In the genomic region with DNA sequence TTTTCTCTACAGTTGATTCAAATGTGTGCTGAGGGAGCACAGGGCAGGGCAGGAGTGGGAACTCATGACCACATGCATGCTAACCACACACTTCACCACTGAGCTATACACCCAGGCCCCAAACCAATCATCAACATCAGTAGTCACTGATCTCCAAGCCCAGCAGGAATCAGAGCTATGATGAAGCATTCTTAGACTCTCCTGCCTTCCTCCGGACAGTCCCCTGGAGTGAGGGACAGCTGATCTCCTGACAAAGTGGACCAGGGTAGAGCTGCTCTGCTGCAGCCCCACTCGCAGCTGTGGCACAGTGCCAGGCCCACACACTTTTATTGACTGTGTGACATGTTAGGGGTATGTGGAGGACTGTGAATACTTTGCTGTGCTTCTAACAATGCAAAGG, we compare ENCODE assay signal across 10 mouse cellular contexts. TPM values are rescaled to one million over a fixed set of nuclear protein-coding genes. Genes with fewer than 3 reads are reported as not detected.
DNase-seq lines count a peak whose midpoint lies in the region; ATAC-seq and TF ChIP-seq lines count a peak whose summit lies in the region.
"Not testable (repeated sequence)": the region's sequence is repeated elsewhere in the genome, so short reads cannot be mapped to it uniquely, and the experiment has no call there.
"Had no signal": no experiment of that assay in that cellular context is flagged by ENCODE, and none has a peak within 500 bp of the region (broad histone marks: within the 10 kb centered on the region; RNA-seq: fewer than 3 reads in every experiment).

No protein-coding gene starts in this region.

- not testable (repeated sequence) for H3K9ac ChIP-seq in embryonic facial prominence, embryonic 13.5 days; forebrain, embryonic 16.5 days (replicated peaks; ENCODE audit: low read depth, low read length); kidney, embryonic 16.5 days (replicated peaks; ENCODE audit: low read length); liver, embryonic 16.5 days (ENCODE audit: low read depth, low read length); midbrain, embryonic 14.5 days (replicated peaks; ENCODE audit: low read length); neural tube, embryonic 15.5 days (replicated peaks)
- H3K9ac ChIP-seq in hindbrain, embryonic 13.5 days, result peak overlapping the region; percentile 61; the same call in 1 of the 2 replicates

- peaks cover 21% of the 10 kb centered on the region for H3K36me3 ChIP-seq in embryonic facial prominence, embryonic 13.5 days
- not testable (repeated sequence) for H3K36me3 ChIP-seq in forebrain, embryonic 16.5 days (ENCODE audit: control insufficient read depth, insufficient read depth); liver, embryonic 16.5 days (ENCODE audit: control insufficient read depth, insufficient read depth)
- H3K36me3 ChIP-seq in hindbrain, embryonic 13.5 days, result peaks cover 24% of the 10 kb centered on the region
- H3K36me3 ChIP-seq in kidney, embryonic 16.5 days (ENCODE audit: insufficient read depth, low read length), result peaks cover 11% of the 10 kb centered on the region; the same call in 1 of the 2 replicates
- peaks cover 21% of the 10 kb centered on the region for H3K36me3 ChIP-seq in midbrain, embryonic 14.5 days (ENCODE audit: control insufficient read depth, insufficient read depth, low read length)
- peaks cover 21% of the 10 kb centered on the region for H3K36me3 ChIP-seq in neural tube, embryonic 15.5 days

- not testable (repeated sequence) for H3K27ac ChIP-seq in bone marrow macrophage, adult 2 months (ENCODE audit: insufficient read depth, low read depth, low read length); embryonic facial prominence, embryonic 13.5 days; forebrain, embryonic 16.5 days (ENCODE audit: low read length); hindbrain, embryonic 13.5 days; kidney, embryonic 16.5 days (ENCODE audit: low read length); liver, embryonic 16.5 days (ENCODE audit: low read length); midbrain, embryonic 14.5 days (replicated peaks; ENCODE audit: low read depth, low read length); neural tube, embryonic 15.5 days (replicated peaks)

- H3K4me2 ChIP-seq in embryonic facial prominence, embryonic 13.5 days, result peak overlapping the region; percentile 51
- H3K4me2 ChIP-seq in forebrain, embryonic 16.5 days (ENCODE audit: low read length), result peak overlapping the region; percentile 47
- H3K4me2 ChIP-seq in hindbrain, embryonic 13.5 days, result peak overlapping the region; percentile 58
- H3K4me2 ChIP-seq in kidney, embryonic 16.5 days (replicated peaks; ENCODE audit: low read depth, low read length), result peak overlapping the region; percentile 33; the same call in 1 of the 2 replicates
- peak overlapping the region; percentile 24; the same call in 1 of the 2 replicates for H3K4me2 ChIP-seq in liver, embryonic 16.5 days (ENCODE audit: low read depth, low read length)
- H3K4me2 ChIP-seq in midbrain, embryonic 14.5 days (ENCODE audit: low read length), result peak overlapping the region; percentile 50
- H3K4me2 ChIP-seq in neural tube, embryonic 15.5 days, result peak overlapping the region; percentile 55

- H3K4me3 ChIP-seq in bone marrow macrophage, adult 2 months (ENCODE audit: insufficient read depth, low read length), result peak overlapping the region; percentile 48
- peak overlapping the region; percentile 28; the same call in 1 of the 2 replicates for H3K4me3 ChIP-seq in embryonic facial prominence, embryonic 13.5 days
- peak overlapping the region; percentile 30 for H3K4me3 ChIP-seq in forebrain, embryonic 16.5 days (replicated peaks; ENCODE audit: low read length)
- peak overlapping the region; percentile 35 for H3K4me3 ChIP-seq in hindbrain, embryonic 13.5 days
- not testable (repeated sequence) for H3K4me3 ChIP-seq in kidney, embryonic 16.5 days (ENCODE audit: low read length); liver, embryonic 16.5 days (ENCODE audit: low read depth, low read length)
- peak overlapping the region; percentile 25 for H3K4me3 ChIP-seq in midbrain, embryonic 14.5 days (replicated peaks; ENCODE audit: low read depth, low read length)
- peak overlapping the region; percentile 31 for H3K4me3 ChIP-seq in neural tube, embryonic 15.5 days (replicated peaks)

- DNase-seq in midbrain, embryonic 14.5 days, result not testable (repeated sequence)

- H3K9me3 ChIP-seq in embryonic facial prominence, embryonic 13.5 days; forebrain, embryonic 16.5 days (ENCODE audit: control insufficient read depth, low read length); hindbrain, embryonic 13.5 days; kidney, embryonic 16.5 days (ENCODE audit: low read length); liver, embryonic 16.5 days (replicated peaks; ENCODE audit: control insufficient read depth, low read length); midbrain, embryonic 14.5 days (ENCODE audit: control insufficient read depth, low read length); neural tube, embryonic 15.5 days (replicated peaks): not testable (repeated sequence)

- ATAC-seq in embryonic facial prominence, embryonic 13.5 days (ENCODE audit: insufficient number of reproducible peaks, insufficient read depth, low FRiP score, low TSS enrichment, low read depth); forebrain, embryonic 16.5 days; hindbrain, embryonic 13.5 days (ENCODE audit: low FRiP score); kidney, embryonic 16.5 days (ENCODE audit: low FRiP score, low TSS enrichment); liver, embryonic 16.5 days (ENCODE audit: low read depth); midbrain, embryonic 14.5 days (ENCODE audit: low FRiP score, low TSS enrichment); neural tube, embryonic 15.5 days (ENCODE audit: low FRiP score): not testable (repeated sequence)

- not testable (repeated sequence) for TF ChIP-seq POLR2A in bone marrow macrophage, adult 2 months (IDR thresholded peaks at IDR 0.05; ENCODE audit: borderline replicate concordance, low read depth, low read length)

- peaks cover 13% of the 10 kb centered on the region for H3K4me1 ChIP-seq in bone marrow macrophage, adult 2 months (ENCODE audit: control insufficient read depth, insufficient read depth, low read length)
- peaks cover 12% of the 10 kb centered on the region for H3K4me1 ChIP-seq in embryonic facial prominence, embryonic 13.5 days
- not testable (repeated sequence) for H3K4me1 ChIP-seq in forebrain, embryonic 16.5 days (replicated peaks; ENCODE audit: control insufficient read depth, insufficient read depth, low read length); kidney, embryonic 16.5 days (ENCODE audit: insufficient read depth, low read length); liver, embryonic 16.5 days (ENCODE audit: control insufficient read depth, low read depth, low read length); midbrain, embryonic 14.5 days (ENCODE audit: control insufficient read depth, insufficient read depth, low read length)
- H3K4me1 ChIP-seq in hindbrain, embryonic 13.5 days (replicated peaks), result peaks cover 25% of the 10 kb centered on the region
- H3K4me1 ChIP-seq in neural tube, embryonic 15.5 days, result peaks cover 32% of the 10 kb centered on the region

- 45% methylated on average over 1 of the region's 2 CpGs for WGBS in embryonic facial prominence, embryonic 13.5 days
- WGBS in forebrain, embryonic 16.5 days, result 22% methylated on average over 1 of the region's 2 CpGs
- WGBS in hindbrain, embryonic 13.5 days, result 12% methylated on average over 2 of the region's 2 CpGs
- 20% methylated on average over 1 of the region's 2 CpGs for WGBS in kidney, embryonic 16.5 days
- 26% methylated on average over 1 of the region's 2 CpGs for WGBS in liver, embryonic 16.5 days (ENCODE audit: insufficient replicate concordance)
- 10% methylated on average over 1 of the region's 2 CpGs for WGBS in midbrain, embryonic 14.5 days
- 15% methylated on average over 1 of the region's 2 CpGs for WGBS in neural tube, embryonic 15.5 days

- not testable (repeated sequence) for H3K27me3 ChIP-seq in embryonic facial prominence, embryonic 13.5 days; forebrain, embryonic 16.5 days (replicated peaks; ENCODE audit: control insufficient read depth, insufficient read depth, low read length); hindbrain, embryonic 13.5 days; kidney, embryonic 16.5 days (ENCODE audit: insufficient read depth, low read length); liver, embryonic 16.5 days (ENCODE audit: control insufficient read depth, insufficient read depth, low read depth, low read length); midbrain, embryonic 14.5 days (ENCODE audit: control insufficient read depth, insufficient read depth, low read length); neural tube, embryonic 15.5 days (replicated peaks)

- not testable (repeated sequence) for TF ChIP-seq CTCF in bone marrow macrophage, adult 2 months (IDR thresholded peaks at IDR 0.05; ENCODE audit: low read depth, low read length)

RNA-seq across cellular contexts. Expression of a gene that starts 1.2 kb away (rescaled TPM):
- 8.3 and 9.1 TPM in 2 replicates for polyA plus RNA-seq in bone marrow macrophage, adult 2 months (2012; ENCODE audit: insufficient read depth, insufficient read length, missing spikeins)
- polyA plus RNA-seq in embryonic facial prominence, embryonic 13.5 days (2015; fragmentation: Nextera tagmentation; extraction: Ambion mirVana), result 182 and 218 TPM in 2 replicates
- polyA plus RNA-seq in forebrain, embryonic 16.5 days (2015; fragmentation: Nextera tagmentation; extraction: Ambion mirVana), result 336 and 338 TPM in 2 replicates
- polyA plus RNA-seq in hindbrain, embryonic 13.5 days (2015; fragmentation: Nextera tagmentation; extraction: Ambion mirVana), result 331 and 342 TPM in 2 replicates
- polyA plus RNA-seq in kidney, embryonic 16.5 days (2015; fragmentation: Nextera tagmentation; extraction: Ambion mirVana), result 134 and 136 TPM in 2 replicates
- 97.5 and 101 TPM in 2 replicates for polyA plus RNA-seq in liver, embryonic 16.5 days (2015; fragmentation: Nextera tagmentation; extraction: Ambion mirVana)
- polyA plus RNA-seq in midbrain, embryonic 14.5 days (2014; fragmentation: Nextera tagmentation; extraction: Ambion mirVana), result 223 and 257 TPM in 2 replicates
- polyA plus RNA-seq in neural tube, embryonic 15.5 days (2015; fragmentation: Nextera tagmentation; extraction: Ambion mirVana), result 299 and 347 TPM in 2 replicates

RNA-seq across cellular contexts. Expression of a gene that starts 19.0 kb away (rescaled TPM):
- not detected in 2 replicates for polyA plus RNA-seq in bone marrow macrophage, adult 2 months (2012; ENCODE audit: insufficient read depth, insufficient read length, missing spikeins)
- polyA plus RNA-seq in embryonic facial prominence, embryonic 13.5 days (2015; fragmentation: Nextera tagmentation; extraction: Ambion mirVana), result 0.65 and 1.5 TPM in 2 replicates
- 1.0 and 1.1 TPM in 2 replicates for polyA plus RNA-seq in forebrain, embryonic 16.5 days (2015; fragmentation: Nextera tagmentation; extraction: Ambion mirVana)
- polyA plus RNA-seq in hindbrain, embryonic 13.5 days (2015; fragmentation: Nextera tagmentation; extraction: Ambion mirVana), result 0.95 and 1.5 TPM in 2 replicates
- 4.7 and 5.0 TPM in 2 replicates for polyA plus RNA-seq in kidney, embryonic 16.5 days (2015; fragmentation: Nextera tagmentation; extraction: Ambion mirVana)
- polyA plus RNA-seq in liver, embryonic 16.5 days (2015; fragmentation: Nextera tagmentation; extraction: Ambion mirVana), result 15.1 and 16.5 TPM in 2 replicates
- polyA plus RNA-seq in midbrain, embryonic 14.5 days (2014; fragmentation: Nextera tagmentation; extraction: Ambion mirVana), result 0.32 and 0.53 TPM in 2 replicates
- 1.1 and 1.2 TPM in 2 replicates for polyA plus RNA-seq in neural tube, embryonic 15.5 days (2015; fragmentation: Nextera tagmentation; extraction: Ambion mirVana)
- polyA plus RNA-seq: heart, postnatal 0 days; small intestine, adult 2 months had no signal

RNA-seq across cellular contexts. Expression of a gene that starts 34.6 kb away (rescaled TPM):
- 87.2 and 104 TPM in 2 replicates for polyA plus RNA-seq in bone marrow macrophage, adult 2 months (2012; ENCODE audit: insufficient read depth, insufficient read length, missing spikeins)
- polyA plus RNA-seq in embryonic facial prominence, embryonic 13.5 days (2015; fragmentation: Nextera tagmentation; extraction: Ambion mirVana), result 156 and 166 TPM in 2 replicates
- polyA plus RNA-seq in forebrain, embryonic 16.5 days (2015; fragmentation: Nextera tagmentation; extraction: Ambion mirVana), result 155 and 168 TPM in 2 replicates
- 136 and 140 TPM in 2 replicates for polyA plus RNA-seq in hindbrain, embryonic 13.5 days (2015; fragmentation: Nextera tagmentation; extraction: Ambion mirVana)
- 124 and 135 TPM in 2 replicates for polyA plus RNA-seq in kidney, embryonic 16.5 days (2015; fragmentation: Nextera tagmentation; extraction: Ambion mirVana)
- 42.0 and 42.4 TPM in 2 replicates for polyA plus RNA-seq in liver, embryonic 16.5 days (2015; fragmentation: Nextera tagmentation; extraction: Ambion mirVana)
- polyA plus RNA-seq in midbrain, embryonic 14.5 days (2014; fragmentation: Nextera tagmentation; extraction: Ambion mirVana), result 147 and 150 TPM in 2 replicates
- polyA plus RNA-seq in neural tube, embryonic 15.5 days (2015; fragmentation: Nextera tagmentation; extraction: Ambion mirVana), result 111 and 113 TPM in 2 replicates

RNA-seq across cellular contexts. Expression of a gene that starts 43.2 kb away (rescaled TPM):
- 44.7 and 49.5 TPM in 2 replicates for polyA plus RNA-seq in bone marrow macrophage, adult 2 months (2012; ENCODE audit: insufficient read depth, insufficient read length, missing spikeins)
- 136 and 172 TPM in 2 replicates for polyA plus RNA-seq in embryonic facial prominence, embryonic 13.5 days (2015; fragmentation: Nextera tagmentation; extraction: Ambion mirVana)
- polyA plus RNA-seq in forebrain, embryonic 16.5 days (2015; fragmentation: Nextera tagmentation; extraction: Ambion mirVana), result 122 and 126 TPM in 2 replicates
- 140 and 142 TPM in 2 replicates for polyA plus RNA-seq in hindbrain, embryonic 13.5 days (2015; fragmentation: Nextera tagmentation; extraction: Ambion mirVana)
- 155 and 158 TPM in 2 replicates for polyA plus RNA-seq in kidney, embryonic 16.5 days (2015; fragmentation: Nextera tagmentation; extraction: Ambion mirVana)
- polyA plus RNA-seq in liver, embryonic 16.5 days (2015; fragmentation: Nextera tagmentation; extraction: Ambion mirVana), result 81.8 and 92.8 TPM in 2 replicates
- polyA plus RNA-seq in midbrain, embryonic 14.5 days (2014; fragmentation: Nextera tagmentation; extraction: Ambion mirVana), result 117 and 127 TPM in 2 replicates
- 136 and 146 TPM in 2 replicates for polyA plus RNA-seq in neural tube, embryonic 15.5 days (2015; fragmentation: Nextera tagmentation; extraction: Ambion mirVana)

RNA-seq across cellular contexts. Expression of a gene that starts 43.9 kb away (rescaled TPM):
- 124 and 133 TPM in 2 replicates for polyA plus RNA-seq in bone marrow macrophage, adult 2 months (2012; ENCODE audit: insufficient read depth, insufficient read length, missing spikeins)
- polyA plus RNA-seq in embryonic facial prominence, embryonic 13.5 days (2015; fragmentation: Nextera tagmentation; extraction: Ambion mirVana), result 429 and 454 TPM in 2 replicates
- 410 and 457 TPM in 2 replicates for polyA plus RNA-seq in forebrain, embryonic 16.5 days (2015; fragmentation: Nextera tagmentation; extraction: Ambion mirVana)
- polyA plus RNA-seq in hindbrain, embryonic 13.5 days (2015; fragmentation: Nextera tagmentation; extraction: Ambion mirVana), result 406 and 411 TPM in 2 replicates
- 383 and 391 TPM in 2 replicates for polyA plus RNA-seq in kidney, embryonic 16.5 days (2015; fragmentation: Nextera tagmentation; extraction: Ambion mirVana)
- 172 and 197 TPM in 2 replicates for polyA plus RNA-seq in liver, embryonic 16.5 days (2015; fragmentation: Nextera tagmentation; extraction: Ambion mirVana)
- polyA plus RNA-seq in midbrain, embryonic 14.5 days (2014; fragmentation: Nextera tagmentation; extraction: Ambion mirVana), result 356 and 462 TPM in 2 replicates
- 348 and 362 TPM in 2 replicates for polyA plus RNA-seq in neural tube, embryonic 15.5 days (2015; fragmentation: Nextera tagmentation; extraction: Ambion mirVana)
